Mouse (Mus musculus): ENCODE measurements around the gene Gm49325. TPM values are rescaled to one million over a fixed set of nuclear protein-coding genes. Genes with fewer than 3 reads are reported as not detected.

Gm49325 gene
- polyA plus RNA-seq, 1 experiment from 2014 or later = not detected

DNA sequence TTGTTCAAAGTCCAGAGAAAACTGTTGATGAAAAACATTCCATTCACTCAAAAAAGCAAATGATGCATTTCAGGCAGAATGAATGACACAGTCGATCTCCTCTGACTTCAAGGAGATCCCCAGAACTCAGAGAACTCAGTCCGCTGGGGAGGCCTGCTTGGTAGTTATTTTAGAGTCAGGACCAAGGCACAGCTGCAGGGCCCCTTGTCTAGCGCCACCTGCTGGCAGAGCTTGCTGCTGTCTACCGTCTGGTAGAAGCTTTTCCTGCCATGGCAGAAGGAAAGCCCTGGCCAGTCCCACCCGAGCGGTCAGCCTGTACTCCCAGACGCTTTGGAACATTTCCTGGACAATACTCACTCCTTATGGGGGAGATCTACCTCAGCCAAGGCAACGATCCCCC is 39.3 kb upstream of the Gm49325 start:
- 20% methylated on average over 8 of the region's 8 CpGs for WGBS
- ATAC-seq (ENCODE audit: insufficient number of reproducible peaks, insufficient read depth, low FRiP score, low read depth) = no peak
- H3K9me3 ChIP-seq (ENCODE audit: control insufficient read depth, low read length) = no peaks in the 10 kb centered on the region

DNA sequence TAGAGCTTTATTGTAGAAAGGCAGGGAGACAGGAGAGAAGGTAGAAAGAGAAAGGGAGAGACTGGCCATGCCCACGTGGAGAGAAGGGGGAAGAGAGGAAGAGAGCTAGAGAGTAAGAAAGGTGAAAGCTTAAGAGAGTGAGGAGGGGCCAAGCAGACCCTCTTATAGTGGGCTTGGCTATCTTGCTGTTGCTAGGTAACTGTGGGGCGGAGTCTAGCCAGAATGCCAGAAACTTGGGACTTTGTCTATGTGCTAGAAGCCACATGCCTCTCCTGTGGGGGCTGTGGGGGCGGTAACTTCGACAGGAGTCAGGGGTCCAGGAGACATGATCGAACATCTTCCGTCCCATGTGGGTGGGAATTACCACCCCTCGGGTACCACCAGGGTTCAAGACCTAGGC is 36.5 kb upstream of the Gm49325 start:
- Histone ChIP-seq H3K9ac (ENCODE audit: low read length) (no peak overlapping the region), H3K4me3 (ENCODE audit: control insufficient read depth in 1 of 2, insufficient read depth in 1 of 2, low read depth in 1 of 2, low read length in 2 of 2) (no peak overlapping the region), H3K27me3 (ENCODE audit: control insufficient read depth, insufficient read depth, low read length) (no peaks in the 10 kb centered on the region), H3K27ac (replicated peaks in 1 of 2; ENCODE audit: control insufficient read depth in 1 of 2, insufficient read depth in 1 of 2, low read depth in 2 of 2, low read length in 2 of 2) (no peak overlapping the region), H3K4me2 (ENCODE audit: low read length) (no peak overlapping the region), H3K9me3 (ENCODE audit: control insufficient read depth, low read length) (no peaks in the 10 kb centered on the region), H3K4me1 (ENCODE audit: control insufficient read depth in 2 of 2, insufficient read depth in 2 of 2, low read length in 2 of 2) (no peaks in the 10 kb centered on the region; a peak in 1 of 4 replicates), H3K36me3 (ENCODE audit: control insufficient read depth, insufficient read depth, low read length) (no peaks in the 10 kb centered on the region)
- 37% methylated on average over 7 of the region's 7 CpGs for WGBS
- no peak for ATAC-seq (ENCODE audit: insufficient number of reproducible peaks, insufficient read depth, low FRiP score, low read depth)

More for the DNA sequence above, 39.3 kb upstream of the Gm49325 start:
- Histone ChIP-seq H3K36me3 (ENCODE audit: control insufficient read depth, insufficient read depth, low read length) (no peaks in the 10 kb centered on the region), H3K4me3 (ENCODE audit: control insufficient read depth in 1 of 2, insufficient read depth in 1 of 2, low read depth in 1 of 2, low read length in 2 of 2) (no peak overlapping the region), H3K27ac (replicated peaks in 1 of 2; ENCODE audit: control insufficient read depth in 1 of 2, insufficient read depth in 1 of 2, low read depth in 2 of 2, low read length in 2 of 2) (no peak overlapping the region), H3K9ac (ENCODE audit: low read length) (no peak overlapping the region), H3K27me3 (ENCODE audit: control insufficient read depth, insufficient read depth, low read length) (no peaks in the 10 kb centered on the region), H3K4me1 (ENCODE audit: control insufficient read depth in 2 of 2, insufficient read depth in 2 of 2, low read length in 2 of 2) (no peaks in the 10 kb centered on the region; a peak in 1 of 4 replicates), H3K4me2 (ENCODE audit: low read length) (no peak overlapping the region)

DNA sequence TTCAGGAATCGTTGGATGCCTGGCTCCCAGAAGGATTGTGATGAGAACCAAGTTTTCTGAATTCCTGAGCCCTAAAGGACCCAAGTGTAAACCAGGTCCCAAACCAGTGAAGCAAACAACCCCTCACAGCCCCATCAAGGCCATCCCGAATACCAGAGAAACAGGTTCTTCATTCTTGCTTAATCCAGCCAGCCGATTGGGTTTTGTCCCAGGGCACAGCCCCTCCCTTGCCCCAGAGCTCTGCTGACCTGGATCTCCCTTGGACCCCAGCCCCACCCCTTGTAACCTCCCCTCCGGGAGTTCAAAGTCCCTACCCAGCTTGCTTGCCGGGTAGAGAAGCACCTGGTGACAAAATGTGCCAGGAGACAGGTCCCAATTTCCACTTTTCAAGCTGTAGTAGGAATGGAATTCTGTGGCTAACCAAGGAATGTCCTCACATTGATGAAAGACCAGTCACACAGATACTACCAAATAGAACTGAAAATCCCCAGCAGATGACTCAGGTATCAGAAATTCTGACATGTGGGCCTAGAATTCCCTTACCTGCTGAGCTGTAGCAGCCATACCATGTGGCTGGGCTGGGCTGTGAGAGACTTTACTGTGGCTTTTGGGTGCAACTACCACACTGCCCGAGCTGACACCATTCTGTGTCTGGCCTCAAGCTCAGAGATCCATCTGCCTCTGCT is 35.9 kb upstream of the Gm49325 start:
- no peak overlapping the region for H3K27ac ChIP-seq (replicated peaks in 1 of 2; ENCODE audit: control insufficient read depth in 1 of 2, insufficient read depth in 1 of 2, low read depth in 2 of 2, low read length in 2 of 2)
- H3K4me3 ChIP-seq (ENCODE audit: control insufficient read depth in 1 of 2, insufficient read depth in 1 of 2, low read depth in 1 of 2, low read length in 2 of 2) = no peak overlapping the region
- H3K9me3 ChIP-seq (ENCODE audit: control insufficient read depth, low read length) = no peaks in the 10 kb centered on the region
- H3K4me1 ChIP-seq (ENCODE audit: control insufficient read depth in 2 of 2, insufficient read depth in 2 of 2, low read length in 2 of 2) = no peaks in the 10 kb centered on the region; a peak in 1 of 4 replicates
- H3K9ac ChIP-seq (ENCODE audit: low read length) = no peak overlapping the region
- H3K36me3 ChIP-seq (ENCODE audit: control insufficient read depth, insufficient read depth, low read length) = no peaks in the 10 kb centered on the region
- no peak for ATAC-seq (ENCODE audit: insufficient number of reproducible peaks, insufficient read depth, low FRiP score, low read depth)
- H3K4me2 ChIP-seq (ENCODE audit: low read length) = no peak overlapping the region
- no peaks in the 10 kb centered on the region for H3K27me3 ChIP-seq (ENCODE audit: control insufficient read depth, insufficient read depth, low read length)
- WGBS = 41% methylated on average over 6 of the region's 6 CpGs

DNA sequence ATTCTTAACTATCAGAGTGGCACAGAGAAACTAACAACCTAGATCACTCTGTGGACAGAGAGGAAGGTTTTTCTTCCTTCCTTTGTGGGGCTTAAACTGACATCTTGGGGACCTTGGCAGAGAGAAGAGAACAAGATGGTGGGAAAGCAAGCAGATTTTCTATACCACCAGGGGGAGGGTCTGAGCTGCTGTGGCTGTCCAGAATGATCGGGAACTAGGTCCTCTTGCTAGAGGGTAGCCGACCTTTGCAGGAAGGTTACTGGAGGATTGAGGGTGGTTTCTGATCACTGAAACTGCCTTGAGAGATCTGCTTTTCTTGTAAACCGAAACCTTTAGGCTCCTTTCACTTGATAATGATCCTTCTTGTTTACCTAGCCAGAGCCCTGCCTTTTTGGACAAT is 33.8 kb upstream of the Gm49325 start:
- Histone ChIP-seq H3K4me1 (ENCODE audit: control insufficient read depth in 2 of 2, insufficient read depth in 2 of 2, low read length in 2 of 2) (no peaks in the 10 kb centered on the region; a peak in 1 of 4 replicates), H3K9me3 (ENCODE audit: control insufficient read depth, low read length) (no peaks in the 10 kb centered on the region), H3K4me2 (ENCODE audit: low read length) (no peak overlapping the region), H3K4me3 (ENCODE audit: control insufficient read depth in 1 of 2, insufficient read depth in 1 of 2, low read depth in 1 of 2, low read length in 2 of 2) (no peak overlapping the region), H3K9ac (ENCODE audit: low read length) (no peak overlapping the region), H3K27me3 (ENCODE audit: control insufficient read depth, insufficient read depth, low read length) (no peaks in the 10 kb centered on the region), H3K27ac (replicated peaks in 1 of 2; ENCODE audit: control insufficient read depth in 1 of 2, insufficient read depth in 1 of 2, low read depth in 2 of 2, low read length in 2 of 2) (no peak overlapping the region), H3K36me3 (ENCODE audit: control insufficient read depth, insufficient read depth, low read length) (no peaks in the 10 kb centered on the region)
- ATAC-seq (ENCODE audit: insufficient number of reproducible peaks, insufficient read depth, low FRiP score, low read depth) = no peak
- 16% methylated on average over 3 of the region's 3 CpGs for WGBS

DNA sequence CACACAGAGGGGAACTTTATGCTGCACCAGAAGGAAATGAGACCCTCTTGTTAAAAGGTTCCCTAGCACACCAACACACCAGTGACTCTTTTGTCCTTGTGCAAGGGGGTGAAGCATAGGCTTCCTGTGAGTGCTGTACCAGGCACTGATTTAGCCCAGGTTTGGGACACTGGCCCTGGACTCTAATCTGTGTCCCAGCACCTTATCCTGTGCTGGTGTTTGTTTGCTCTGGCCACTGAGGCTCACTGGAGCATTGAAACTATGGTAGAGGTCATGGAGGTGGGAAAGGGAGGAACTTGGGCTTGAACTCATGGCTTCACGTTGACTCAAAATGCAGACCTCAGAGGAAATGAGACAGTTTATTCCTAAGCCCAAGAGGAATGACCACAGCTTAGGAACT is 32.8 kb upstream of the Gm49325 start:
- Histone ChIP-seq H3K9me3 (ENCODE audit: control insufficient read depth, low read length) (no peaks in the 10 kb centered on the region), H3K4me1 (ENCODE audit: control insufficient read depth in 2 of 2, insufficient read depth in 2 of 2, low read length in 2 of 2) (no peaks in the 10 kb centered on the region; a peak in 1 of 4 replicates), H3K4me3 (ENCODE audit: control insufficient read depth in 1 of 2, insufficient read depth in 1 of 2, low read depth in 1 of 2, low read length in 2 of 2) (no peak overlapping the region), H3K27me3 (ENCODE audit: control insufficient read depth, insufficient read depth, low read length) (no peaks in the 10 kb centered on the region), H3K27ac (replicated peaks in 1 of 2; ENCODE audit: control insufficient read depth in 1 of 2, insufficient read depth in 1 of 2, low read depth in 2 of 2, low read length in 2 of 2) (no peak overlapping the region), H3K4me2 (ENCODE audit: low read length) (no peak overlapping the region), H3K36me3 (ENCODE audit: control insufficient read depth, insufficient read depth, low read length) (no peaks in the 10 kb centered on the region), H3K9ac (ENCODE audit: low read length) (no peak overlapping the region)
- ATAC-seq (ENCODE audit: insufficient number of reproducible peaks, insufficient read depth, low FRiP score, low read depth) = no peak
- 100% methylated on average over 1 of the region's 1 CpGs for WGBS

DNA sequence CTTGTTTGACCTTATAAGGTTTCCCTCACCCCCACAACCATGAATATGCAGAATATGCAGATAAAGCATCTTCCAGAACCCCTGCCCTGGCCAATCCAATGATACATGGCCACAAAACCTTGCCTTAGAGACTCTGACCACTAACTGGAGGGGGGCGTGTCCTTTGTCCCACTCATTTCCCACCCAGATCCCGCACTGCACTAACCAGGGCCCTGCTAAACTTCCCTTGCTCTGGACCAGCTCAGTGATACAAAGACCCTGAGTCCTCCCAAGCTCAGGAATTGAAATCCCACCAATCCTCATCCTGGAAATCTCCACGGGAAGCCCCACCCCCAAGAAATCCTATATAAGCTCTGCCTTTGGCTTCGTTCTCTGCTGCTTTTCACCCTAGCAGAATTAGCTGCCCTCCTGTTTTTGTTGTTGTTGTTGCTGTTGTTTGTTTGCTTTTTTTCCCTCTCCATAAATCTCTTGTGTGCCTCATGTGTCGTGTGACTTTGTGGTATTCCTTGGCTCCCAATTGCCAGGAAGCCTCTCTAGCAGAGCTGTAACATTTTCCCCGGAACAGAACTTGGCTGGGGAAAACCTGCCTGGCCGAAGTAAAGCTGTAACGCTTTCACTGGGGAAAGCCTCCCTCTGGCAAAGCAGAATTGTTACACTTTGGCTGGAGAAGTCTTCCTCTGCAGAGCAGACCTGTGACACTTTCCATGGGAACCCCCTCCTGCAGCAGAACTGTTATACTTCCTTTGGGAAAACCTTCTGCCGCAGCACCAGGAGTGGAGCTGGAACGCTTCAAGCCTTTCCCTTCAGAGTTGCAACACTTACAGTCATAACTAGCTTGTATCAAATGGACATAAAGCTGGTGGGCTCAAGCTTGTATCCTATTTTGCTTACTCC is 25.7 kb upstream of the Gm49325 start:
- WGBS = 50% methylated on average over 10 of the region's 10 CpGs
- H3K4me2 ChIP-seq (ENCODE audit: low read length) = peak overlapping the region; percentile 84; the same call in 1 of the 2 replicates

DNA sequence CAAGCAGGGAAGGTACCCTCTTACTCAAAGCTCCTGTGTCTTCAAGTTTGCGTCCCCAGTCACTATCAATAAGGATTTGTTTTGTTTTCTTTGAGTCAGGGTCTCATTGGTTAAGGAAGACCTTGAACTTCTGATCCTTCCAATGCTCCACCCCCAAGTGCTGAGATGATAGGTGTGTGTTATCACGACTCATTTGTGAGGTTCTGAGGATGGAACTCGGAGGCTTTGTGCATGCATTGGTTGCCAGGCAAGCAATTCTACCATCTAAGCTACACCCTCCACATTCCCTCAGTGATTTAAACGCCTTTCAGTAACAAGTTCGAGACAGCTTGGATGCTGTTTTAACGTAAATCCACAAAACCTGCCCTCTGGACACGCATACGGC is 25.0 kb upstream of the Gm49325 start:
- H3K36me3 ChIP-seq (ENCODE audit: control insufficient read depth, insufficient read depth, low read length) = peaks cover 4% of the 10 kb centered on the region; the same call in 1 of the 2 replicates
- 4% methylated on average over 8 of the region's 8 CpGs for WGBS
- H3K27me3 ChIP-seq (ENCODE audit: control insufficient read depth, insufficient read depth, low read length) = no peaks in the 10 kb centered on the region
- H3K9ac ChIP-seq (ENCODE audit: low read length) = peak overlapping the region; percentile 69
- H3K4me2 ChIP-seq (ENCODE audit: low read length) = peak overlapping the region; percentile 84
- H3K9me3 ChIP-seq (ENCODE audit: control insufficient read depth, low read length) = no peaks in the 10 kb centered on the region
- peak overlapping the region; percentile 82 to 95 for H3K27ac ChIP-seq (replicated peaks in 1 of 2; ENCODE audit: control insufficient read depth in 1 of 2, insufficient read depth in 1 of 2, low read depth in 2 of 2, low read length in 2 of 2)
- H3K4me3 ChIP-seq (ENCODE audit: control insufficient read depth in 1 of 2, insufficient read depth in 1 of 2, low read depth in 1 of 2, low read length in 2 of 2) = peak overlapping the region; percentile 42 to 80
- H3K4me1 ChIP-seq (ENCODE audit: control insufficient read depth in 2 of 2, insufficient read depth in 2 of 2, low read length in 2 of 2) = peaks cover 8 to 24% of the 10 kb centered on the region in 2 experiments
- no peak for ATAC-seq (ENCODE audit: insufficient number of reproducible peaks, insufficient read depth, low FRiP score, low read depth)

More for the DNA sequence above, 25.7 kb upstream of the Gm49325 start:
- Histone ChIP-seq H3K36me3 (ENCODE audit: control insufficient read depth, insufficient read depth, low read length) (no peaks in the 10 kb centered on the region), H3K27ac (replicated peaks in 1 of 2; ENCODE audit: control insufficient read depth in 1 of 2, insufficient read depth in 1 of 2, low read depth in 2 of 2, low read length in 2 of 2) (peak overlapping the region; percentile 37 to 60), H3K27me3 (ENCODE audit: control insufficient read depth, insufficient read depth, low read length) (no peaks in the 10 kb centered on the region), H3K4me3 (ENCODE audit: control insufficient read depth in 1 of 2, insufficient read depth in 1 of 2, low read depth in 1 of 2, low read length in 2 of 2) (no peak overlapping the region), H3K4me1 (ENCODE audit: control insufficient read depth in 2 of 2, insufficient read depth in 2 of 2, low read length in 2 of 2) (peaks cover 8 to 21% of the 10 kb centered on the region in 2 experiments), H3K9me3 (ENCODE audit: control insufficient read depth, low read length) (no peaks in the 10 kb centered on the region), H3K9ac (ENCODE audit: low read length) (peak overlapping the region; percentile 69; the same call in 1 of the 2 replicates)
- ATAC-seq (ENCODE audit: insufficient number of reproducible peaks, insufficient read depth, low FRiP score, low read depth) = no peak

Data from heart, embryonic 14.5 days (tissue).